Mouse (Mus musculus) erythroblast, embryonic 14.5 days (primary cell): ENCODE data around the gene Bhmt.

ENCODE experiments used
- GATA1 ChIP-seq: IDR thresholded peaks from 2 replicates; pipeline ENCODE4 v1.6.1; 2012; ENCODE audit warnings: low read length, inconsistent platforms, mixed read lengths
- TAL1 ChIP-seq: IDR thresholded peaks from 3 replicates; pipeline ENCODE4 v1.6.1; 2012; ENCODE audit warnings: low read length, inconsistent platforms, mixed read lengths

DNA sequence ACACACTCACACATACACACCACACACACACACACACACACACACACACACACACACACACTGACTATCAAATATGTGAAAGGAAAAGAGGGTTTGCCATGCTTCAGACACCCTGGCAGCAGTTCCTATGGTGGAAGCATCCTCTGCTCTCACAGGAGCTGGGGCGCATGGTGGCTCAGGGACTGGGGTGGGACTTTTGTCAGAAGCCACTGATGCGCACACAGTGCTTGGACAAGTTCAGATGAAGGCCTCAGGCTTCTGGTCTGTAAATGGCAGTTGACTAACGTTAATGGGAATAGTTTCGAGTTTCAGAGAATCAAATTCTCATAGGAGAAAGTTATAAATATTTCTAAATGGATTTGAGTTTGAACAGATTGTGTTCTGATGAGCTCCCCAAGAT lies 47.5 kb upstream of the Bhmt start:
- TF ChIP-seq GATA1 (no peak), TAL1 (no peak)
